Mouse (Mus musculus) forebrain, embryonic 16.5 days (tissue): ENCODE measurements around the gene Zc3hav1. TPM values are rescaled to one million over a fixed set of nuclear protein-coding genes. Genes with fewer than 3 reads are reported as not detected.

Experiments used
- ATAC-seq: fragments of 200-750 bp; cut with Nextera tagmentation; 2 replicates; pipeline ENCODE4 v1.8.0; 2017; ENCODE audit warnings: mild to moderate bottlenecking, moderate library complexity
- H3K27ac ChIP-seq: fragments of 300-500 bp; sonication (generic); 2 replicates; pipeline ENCODE4 v1.5.1; 2014; ENCODE audit warnings: low read length, control low read depth
- H3K27me3 ChIP-seq: fragments of 300-500 bp; sonication (generic); replicated peaks from 2 replicates; pipeline ENCODE4 v1.6.1; 2014; ENCODE audit warnings: low read length; ENCODE audit not compliant: control insufficient read depth, insufficient read depth
- H3K36me3 ChIP-seq: fragments of 300-500 bp; sonication (generic); 2 replicates; pipeline ENCODE4 v1.6.1; 2014; ENCODE audit not compliant: control insufficient read depth, insufficient read depth
- H3K4me1 ChIP-seq: fragments of 300-500 bp; sonication (generic); replicated peaks from 2 replicates; pipeline ENCODE4 v1.6.1; 2014; ENCODE audit warnings: low read length; ENCODE audit not compliant: control insufficient read depth, insufficient read depth
- H3K4me2 ChIP-seq: fragments of 300-500 bp; sonication (generic); 2 replicates; pipeline ENCODE4 v1.6.1; 2014; ENCODE audit warnings: mild to moderate bottlenecking, low read length, control low read depth
- H3K4me3 ChIP-seq: fragments of 300-500 bp; sonication (generic); replicated peaks from 2 replicates; pipeline ENCODE4 v1.5.1; 2014; ENCODE audit warnings: mild to moderate bottlenecking, low read length, control low read depth
- H3K9ac ChIP-seq: fragments of 300-500 bp; sonication (generic); replicated peaks from 2 replicates; pipeline ENCODE4 v1.6.1; 2014; ENCODE audit warnings: low read depth, low read length, control low read depth
- H3K9me3 ChIP-seq: fragments of 300-500 bp; sonication (generic); 2 replicates; pipeline ENCODE4 v1.6.1; 2016; ENCODE audit warnings: low read length; ENCODE audit not compliant: control insufficient read depth
- WGBS: fragments of 180-500 bp; shearing (Covaris S2); extraction: QIAGEN DNeasy Blood & Tissue Kit; methylation state at CpG from one replicate; pipeline ENCODE4 v1.1.7; 2014; 5-methylcytosine and 5-hydroxymethylcytosine counted together
- polyA plus RNA-seq: library from polyadenylated mRNA; unstranded; fragments of >200 nt; fragmentation: Nextera tagmentation; extraction: Ambion mirVana; gene quantifications from 2 replicates; pipeline ENCODE4 v1.2.1, GENCODE M21; 2015

Zc3hav1 gene
- 0.73 and 1.1 TPM in 2 replicates for polyA plus RNA-seq

GRCm38 (mm10) chr6:38353811-38354722 is at the start of gene Zc3hav1:
TSS of gene Zc3hav1 (minus strand) at chr6:38354603.
- Histone ChIP-seq H3K4me2 (peak within 1 kb of the TSS; percentile 59), H3K27ac (no peak within 1 kb of the TSS), H3K36me3 (no peaks in the 10 kb centered on the region), H3K27me3 (peaks cover 53% of the 10 kb centered on the region), H3K9me3 (no peaks in the 10 kb centered on the region), H3K4me3 (peak within 1 kb of the TSS; percentile 51), H3K4me1 (peaks cover 10% of the 10 kb centered on the region), H3K9ac (peak within 1 kb of the TSS; percentile 30)
- peak; percentile 73 for ATAC-seq
- WGBS: under 1% methylated on average over 87 of the region's 87 CpGs

GRCm38 (mm10) chr6:38389671-38390070 is 35.3 kb upstream of the Zc3hav1 start:
- peaks cover 7% of the 10 kb centered on the region; the same call in 1 of the 2 replicates for H3K36me3 ChIP-seq
- 0 out of 2 replicates have a peak, but pooled peaks have one; percentile 40 for ATAC-seq
- 76% methylated on average over 3 of the region's 3 CpGs for WGBS

DNA sequence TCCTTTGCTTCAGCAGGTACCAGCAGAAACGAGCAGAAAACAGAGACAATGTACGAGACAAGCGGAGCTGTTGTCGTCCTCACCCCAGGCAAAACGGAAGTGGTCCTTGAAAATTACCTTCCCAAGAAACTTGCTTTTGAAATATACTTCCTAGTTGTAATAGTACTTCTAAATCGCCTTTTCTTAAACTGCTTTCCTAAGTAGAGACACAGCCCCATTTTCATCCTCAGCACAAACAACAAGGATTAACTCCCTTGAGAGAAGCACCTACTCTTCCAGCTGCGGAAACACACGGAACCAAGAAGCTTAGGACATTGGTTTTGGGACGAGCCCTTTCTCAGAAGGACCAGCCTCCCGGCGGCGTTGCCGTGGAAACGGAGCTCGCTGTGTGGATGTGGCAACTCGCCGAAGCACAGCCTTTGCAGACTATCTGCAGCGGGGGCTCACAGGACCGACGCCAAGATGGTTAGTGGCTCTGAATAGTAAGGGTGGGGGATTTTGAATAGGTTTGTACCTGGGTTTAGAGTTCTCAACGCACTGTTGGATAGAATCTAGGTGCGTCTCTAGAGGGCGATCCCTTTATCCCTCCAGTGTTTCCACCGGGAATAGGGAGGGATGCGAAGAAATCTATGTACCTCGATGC is 26.8 kb upstream of the Zc3hav1 start, which contains the start of gene Ttc26:
Gene Ttc26 (plus strand): TSS at position 341 of the 643 bp plus-strand sequence.
- peak; percentile 95 for ATAC-seq
- H3K27ac ChIP-seq: peak within 1 kb of the TSS; percentile 54
- peaks cover 7% of the 10 kb centered on the region; the same call in 1 of the 2 replicates for H3K36me3 ChIP-seq
- H3K9ac ChIP-seq: peak within 1 kb of the TSS; percentile 63
- under 1% methylated on average over 26 of the region's 26 CpGs for WGBS
- peaks cover 10% of the 10 kb centered on the region for H3K4me1 ChIP-seq
- H3K9me3 ChIP-seq: no peaks in the 10 kb centered on the region
- H3K4me2 ChIP-seq: peak within 1 kb of the TSS; percentile 70
- no peaks in the 10 kb centered on the region for H3K27me3 ChIP-seq
- H3K4me3 ChIP-seq: peak within 1 kb of the TSS; percentile 67

More at GRCm38 (mm10) chr6:38389671-38390070, 35.3 kb upstream of the Zc3hav1 start:
- H3K9me3 ChIP-seq: no peaks in the 10 kb centered on the region
- no peaks in the 10 kb centered on the region for H3K4me1 ChIP-seq
- H3K4me2 ChIP-seq: no peak overlapping the region
- no peaks in the 10 kb centered on the region for H3K27me3 ChIP-seq
- no peak overlapping the region for H3K27ac ChIP-seq
- H3K4me3 ChIP-seq: no peak overlapping the region
- H3K9ac ChIP-seq: no peak overlapping the region

GRCm38 (mm10) chr6:38380764-38381128 is 26.3 kb upstream of the Zc3hav1 start:
- 3% methylated on average over 4 of the region's 4 CpGs for WGBS
- H3K36me3 ChIP-seq: peaks cover 5% of the 10 kb centered on the region; the same call in 1 of the 2 replicates
- peak overlapping the region; percentile 70 for H3K4me2 ChIP-seq
- no peaks in the 10 kb centered on the region for H3K27me3 ChIP-seq
- peak overlapping the region; percentile 67 for H3K4me3 ChIP-seq
- H3K4me1 ChIP-seq: peaks cover 10% of the 10 kb centered on the region
- peak overlapping the region; percentile 54 for H3K27ac ChIP-seq
- no peaks in the 10 kb centered on the region for H3K9me3 ChIP-seq
- peak overlapping the region; percentile 63 for H3K9ac ChIP-seq
- peak; percentile 15; the same call in 1 of the 2 replicates for ATAC-seq

DNA sequence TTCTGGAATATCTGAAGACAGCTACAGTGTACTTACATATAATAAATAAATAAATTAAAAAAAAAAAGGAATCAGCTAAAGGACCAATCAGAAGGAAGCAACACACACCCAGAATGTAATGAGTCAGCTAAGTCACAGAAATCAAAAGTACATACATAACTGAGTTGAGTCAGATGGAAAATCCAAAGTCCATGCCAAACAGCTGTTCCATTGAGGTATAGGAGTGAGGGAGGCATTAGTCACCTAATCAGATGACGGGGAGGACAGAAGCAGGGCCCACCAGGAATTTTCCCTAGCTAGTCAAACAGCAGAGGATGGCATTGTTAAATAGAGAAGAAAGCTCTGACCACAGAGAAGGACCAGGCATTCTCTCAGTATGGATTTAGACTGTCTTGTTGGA is 19.9 kb upstream of the Zc3hav1 start:
- Histone ChIP-seq H3K9ac (no peak overlapping the region), H3K36me3 (no peaks in the 10 kb centered on the region), H3K9me3 (peaks cover 2% of the 10 kb centered on the region), H3K4me3 (no peak overlapping the region), H3K27ac (no peak overlapping the region), H3K4me1 (no peaks in the 10 kb centered on the region), H3K27me3 (no peaks in the 10 kb centered on the region), H3K4me2 (no peak overlapping the region)
- no peak for ATAC-seq
- 87% methylated on average over 1 of the region's 1 CpGs for WGBS

GRCm38 (mm10) chr6:38369945-38370344 is 15.5 kb upstream of the Zc3hav1 start:
- WGBS: 80% methylated on average over 3 of the region's 3 CpGs

GRCm38 (mm10) chr6:38364121-38364520 is 9.7 kb upstream of the Zc3hav1 start:
- Histone ChIP-seq H3K4me1 (no peaks in the 10 kb centered on the region), H3K4me3 (no peak overlapping the region), H3K9ac (no peak overlapping the region), H3K9me3 (no peaks in the 10 kb centered on the region), H3K27me3 (no peaks in the 10 kb centered on the region), H3K4me2 (no peak overlapping the region), H3K36me3 (no peaks in the 10 kb centered on the region), H3K27ac (no peak overlapping the region)
- ATAC-seq: no peak

More at GRCm38 (mm10) chr6:38369945-38370344, 15.5 kb upstream of the Zc3hav1 start:
- no peaks in the 10 kb centered on the region for H3K27me3 ChIP-seq
- no peak overlapping the region for H3K9ac ChIP-seq
- no peak overlapping the region for H3K27ac ChIP-seq
- no peak overlapping the region for H3K4me2 ChIP-seq
- H3K4me1 ChIP-seq: no peaks in the 10 kb centered on the region
- H3K4me3 ChIP-seq: no peak overlapping the region
- H3K9me3 ChIP-seq: peaks cover 2% of the 10 kb centered on the region
- ATAC-seq: no peak
- no peaks in the 10 kb centered on the region for H3K36me3 ChIP-seq

DNA sequence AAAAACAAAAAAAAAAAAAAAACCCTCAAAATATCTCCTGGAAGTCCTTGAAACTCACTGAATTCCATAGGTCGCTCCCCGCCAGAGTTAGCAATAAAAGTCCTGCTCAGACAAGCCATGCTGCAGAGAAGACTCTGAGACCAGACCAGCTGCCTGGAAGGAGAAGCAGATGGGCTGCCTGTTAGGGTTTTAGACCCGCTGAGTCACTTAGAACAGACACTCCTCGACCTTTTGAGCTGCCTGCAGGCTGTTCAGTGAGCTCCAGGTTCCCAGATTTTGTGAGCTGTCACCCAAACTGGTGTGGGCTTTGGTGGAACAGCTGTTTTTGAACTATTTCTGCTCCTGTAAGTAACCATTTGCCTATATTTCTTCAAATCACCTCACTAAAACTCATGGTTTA is 9.0 kb upstream of the Zc3hav1 start:
- no peak for ATAC-seq
- H3K4me2 ChIP-seq: no peak overlapping the region
- no peaks in the 10 kb centered on the region for H3K36me3 ChIP-seq
- H3K27me3 ChIP-seq: no peaks in the 10 kb centered on the region
- no peak overlapping the region for H3K4me3 ChIP-seq
- H3K4me1 ChIP-seq: no peaks in the 10 kb centered on the region
- H3K9me3 ChIP-seq: no peaks in the 10 kb centered on the region
- WGBS: 65% methylated on average over 4 of the region's 4 CpGs
- no peak overlapping the region for H3K27ac ChIP-seq
- H3K9ac ChIP-seq: no peak overlapping the region

- H3K36me3 ChIP-seq: no peaks in the 10 kb centered on the region
- no peak overlapping the region for H3K9ac ChIP-seq
- 48% methylated on average over 1 of the region's 1 CpGs for WGBS
- no peak for ATAC-seq
- no peaks in the 10 kb centered on the region for H3K9me3 ChIP-seq
- H3K27me3 ChIP-seq: peaks cover 9% of the 10 kb centered on the region; the same call in 1 of the 2 replicates
- no peaks in the 10 kb centered on the region for H3K4me1 ChIP-seq
- no peak overlapping the region for H3K4me2 ChIP-seq
- H3K27ac ChIP-seq: no peak overlapping the region
- no peak overlapping the region for H3K4me3 ChIP-seq
These were observed 7.5 kb upstream of the Zc3hav1 start for GRCm38 (mm10) chr6:38361937-38362336.
